27 mouse cellular contexts compared by ENCODE assay signal in genomic region chr15:3970193-3970592, GRCm38 (mm10).
"Had no signal": no experiment of that assay in that cellular context is flagged by ENCODE, and none has a peak within 500 bp of the region (broad histone marks: within the 10 kb centered on the region; RNA-seq: fewer than 3 reads in every experiment).

No protein-coding gene starts in this region.

- H3K9ac ChIP-seq: heart, embryonic 12.5 days; hindbrain, embryonic 12.5 days; hindbrain, embryonic 14.5 days; limb, embryonic 12.5 days; liver, embryonic 13.5 days; liver, embryonic 15.5 days had no signal

- DNase-seq: gastrocnemius, adult 2 months; gastrocnemius, postnatal 10 days; gastrocnemius, postnatal 25 days; heart, adult 18-20 months; heart, postnatal 10 days; heart, postnatal 4 days; kidney, adult 11 months; kidney, adult 2 months; kidney, adult 9 months; kidney, postnatal 10 days; kidney, postnatal 25 days; kidney, postnatal 4 days; liver; liver, embryonic 13.5 days had no signal

- ATAC-seq: hindbrain, embryonic 16.5 days; inflammation-experienced regulatory T-cells, adult 6 months had no signal

- H3K9me3 ChIP-seq: heart, embryonic 10.5 days; heart, embryonic 12.5 days; hindbrain, embryonic 10.5 days; hindbrain, embryonic 12.5 days; limb, embryonic 10.5 days; limb, embryonic 12.5 days; liver, embryonic 13.5 days; liver, embryonic 15.5 days had no signal

- H3K36me3 ChIP-seq: hindbrain, embryonic 10.5 days; hindbrain, embryonic 12.5 days; limb, embryonic 10.5 days; liver, embryonic 13.5 days; liver, embryonic 15.5 days had no signal

- H3K27me3 ChIP-seq: heart, embryonic 12.5 days; hindbrain, embryonic 12.5 days; limb, embryonic 12.5 days; liver, embryonic 13.5 days; liver, embryonic 15.5 days had no signal

- H3K4me3 ChIP-seq: gastrocnemius, adult 2 months; heart, embryonic 10.5 days; heart, embryonic 12.5 days; hindbrain, embryonic 10.5 days; hindbrain, embryonic 12.5 days; layer of hippocampus, adult 2 months; left cerebral cortex, adult 2 months; limb, embryonic 10.5 days; limb, embryonic 12.5 days; liver, embryonic 13.5 days; liver, embryonic 15.5 days had no signal

- H3K27ac ChIP-seq: gastrocnemius, adult 2 months; heart, embryonic 10.5 days; hindbrain, embryonic 10.5 days; hindbrain, embryonic 12.5 days; hindbrain, embryonic 14.5 days; layer of hippocampus, adult 2 months; left cerebral cortex, adult 2 months; limb, embryonic 10.5 days; limb, embryonic 12.5 days; liver, embryonic 13.5 days; liver, embryonic 15.5 days had no signal

- H3K4me2 ChIP-seq: heart, embryonic 12.5 days; hindbrain, embryonic 12.5 days; hindbrain, embryonic 14.5 days; limb, embryonic 12.5 days; liver, embryonic 11.5 days; liver, embryonic 13.5 days; liver, embryonic 15.5 days had no signal

- H3K4me1 ChIP-seq: heart, embryonic 10.5 days; heart, embryonic 12.5 days; hindbrain, embryonic 10.5 days; hindbrain, embryonic 12.5 days; limb, embryonic 10.5 days; limb, embryonic 12.5 days; liver, embryonic 13.5 days; liver, embryonic 15.5 days had no signal
